Mouse (Mus musculus) limb, embryonic 14.5 days (tissue): ENCODE data around the gene Rab25. TPM values are rescaled to one million over a fixed set of nuclear protein-coding genes. Genes with fewer than 3 reads are reported as not detected.

Experiments used
- ATAC-seq: fragments of 200-750 bp; cut with Nextera tagmentation; 2 replicates; pipeline ENCODE4 v1.8.0; 2017; ENCODE audit warnings: low read depth, moderate number of reproducible peaks, moderate TSS enrichment; ENCODE audit not compliant: low FRiP score
- DNase-seq: peaks from one replicate; pipeline ENCODE4 v3.0.0-alpha.2; 2015; ENCODE audit warnings: low spot score
- H3K27ac ChIP-seq: fragments of 300-500 bp; sonication (generic); replicated peaks from 2 replicates; pipeline ENCODE4 v1.5.1; 2014; ENCODE audit warnings: low read depth, mild to moderate bottlenecking, low read length, moderate library complexity, mixed read lengths
- H3K27me3 ChIP-seq: fragments of 300-500 bp; sonication (generic); 2 replicates; pipeline ENCODE4 v1.6.1; 2014; ENCODE audit warnings: low read length, mixed read lengths; ENCODE audit not compliant: control insufficient read depth, insufficient read depth
- H3K36me3 ChIP-seq: fragments of 300-500 bp; sonication (generic); 2 replicates; pipeline ENCODE4 v1.6.1; 2014; ENCODE audit warnings: mild to moderate bottlenecking, low read length, moderate library complexity, mixed read lengths; ENCODE audit not compliant: control insufficient read depth, insufficient read depth
- H3K4me1 ChIP-seq: fragments of 300-500 bp; sonication (generic); 2 replicates; pipeline ENCODE4 v1.6.1; 2014; ENCODE audit warnings: antibody characterized with exemption, low read length, mixed read lengths; ENCODE audit not compliant: control insufficient read depth, insufficient read depth
- H3K4me2 ChIP-seq: fragments of 300-500 bp; sonication (generic); replicated peaks from 2 replicates; pipeline ENCODE4 v1.6.1; 2014; ENCODE audit warnings: low read depth, mild to moderate bottlenecking, low read length, moderate library complexity; ENCODE audit not compliant: severe bottlenecking
- H3K4me3 ChIP-seq: fragments of 300-500 bp; sonication (generic); replicated peaks from 2 replicates; pipeline ENCODE4 v1.5.1; 2014; ENCODE audit warnings: low read length
- H3K9ac ChIP-seq: fragments of 300-500 bp; sonication (generic); 2 replicates; pipeline ENCODE4 v1.6.1; 2014; ENCODE audit warnings: mild to moderate bottlenecking, low read depth, low read length, moderate library complexity; ENCODE audit not compliant: severe bottlenecking
- H3K9me3 ChIP-seq: fragments of 300-500 bp; sonication (generic); 2 replicates; pipeline ENCODE4 v1.6.1; 2016; ENCODE audit warnings: low read length; ENCODE audit not compliant: control insufficient read depth
- POLR2A ChIP-seq: fragments of 200-500 bp; IDR thresholded peaks from 2 replicates; pipeline ENCODE4 v1.8.0; 2012; ENCODE audit warnings: inconsistent platforms, mild to moderate bottlenecking, moderate library complexity, borderline replicate concordance; ENCODE audit not compliant: insufficient read depth, insufficient read length; ENCODE audit errors: extremely low read depth
- WGBS: fragments of 180-500 bp; shearing (Covaris S2); extraction: QIAGEN DNeasy Blood & Tissue Kit; methylation state at CpG from one replicate; pipeline ENCODE4 v1.1.7; 2014; 5-methylcytosine and 5-hydroxymethylcytosine counted together
- polyA plus RNA-seq, 2 experiments: library from polyadenylated mRNA; depleted of rRNA in 1 of 2; stranded (reverse) in 1 of 2; unstranded in 1 of 2; fragments of >200 nt; fragmentation: Nextera tagmentation in 1 of 2; extraction: Ambion mirVana in 1 of 2; gene quantifications; 2 replicates each; pipeline versions ENCODE4 v1.2.1 to v1.2.3; 2012 to 2014

The Rab25 gene
- polyA plus RNA-seq, 2 experiments: 35.0 to 70.4 TPM

- H3K27ac ChIP-seq: no peak overlapping the region
- H3K36me3 ChIP-seq: peaks cover 22% of the 10 kb centered on the region
- no peaks in the 10 kb centered on the region for H3K4me1 ChIP-seq
- H3K4me2 ChIP-seq: no peak overlapping the region
- DNase-seq: no peak
- H3K27me3 ChIP-seq: no peaks in the 10 kb centered on the region
- TF ChIP-seq POLR2A: no peak
- no peak overlapping the region for H3K4me3 ChIP-seq
- 85% methylated on average over 6 of the region's 6 CpGs for WGBS
- H3K9me3 ChIP-seq: no peaks in the 10 kb centered on the region
- H3K9ac ChIP-seq: no peak overlapping the region
- no peak for ATAC-seq
These were observed 26.9 kb downstream of the Rab25 start for GRCm38 (mm10) chr3:88521156-88521555.

DNA sequence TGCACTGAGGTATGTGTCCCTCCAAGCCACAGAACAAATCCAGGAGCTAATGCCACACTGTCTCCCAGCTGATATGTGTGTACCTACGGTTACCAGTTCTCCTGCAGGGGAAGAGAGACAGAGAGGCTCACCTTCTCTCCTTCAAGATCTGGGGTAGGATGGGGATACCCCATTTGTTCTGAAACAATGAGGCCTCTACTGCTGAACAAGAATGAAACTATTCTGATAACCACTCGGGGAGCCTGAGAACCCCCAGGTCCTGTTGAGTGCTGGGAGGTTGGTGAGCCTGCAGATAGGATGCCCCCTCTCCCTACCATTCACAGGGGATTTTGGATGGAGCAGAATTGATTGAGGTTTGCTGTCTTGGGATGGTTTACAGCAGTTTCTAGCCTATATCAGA is 28.0 kb downstream of the Rab25 start:
- Histone ChIP-seq H3K9ac (no peak overlapping the region), H3K27ac (no peak overlapping the region), H3K4me2 (no peak overlapping the region), H3K4me3 (no peak overlapping the region), H3K9me3 (no peaks in the 10 kb centered on the region), H3K4me1 (no peaks in the 10 kb centered on the region), H3K36me3 (peaks cover 18% of the 10 kb centered on the region), H3K27me3 (no peaks in the 10 kb centered on the region)
- TF ChIP-seq POLR2A: no peak
- ATAC-seq (no peak), DNase-seq (no peak)
- 76% methylated on average over 2 of the region's 2 CpGs for WGBS

- ATAC-seq (no peak), DNase-seq (no peak)
- no peak for TF ChIP-seq POLR2A
- no peak overlapping the region for H3K27ac ChIP-seq
- H3K9me3 ChIP-seq: no peaks in the 10 kb centered on the region
- H3K4me1 ChIP-seq: peaks cover 15% of the 10 kb centered on the region
- H3K27me3 ChIP-seq: no peaks in the 10 kb centered on the region
- H3K9ac ChIP-seq: no peak overlapping the region
- no peak overlapping the region for H3K4me2 ChIP-seq
- WGBS: 67% methylated on average over 4 of the region's 4 CpGs
- no peak overlapping the region for H3K4me3 ChIP-seq
- peaks cover 5% of the 10 kb centered on the region; the same call in 1 of the 2 replicates for H3K36me3 ChIP-seq
These were observed 29.7 kb downstream of the Rab25 start for GRCm38 (mm10) chr3:88518411-88518810.

GRCm38 (mm10) chr3:88516407-88516806 is 31.7 kb downstream of the Rab25 start:
- ATAC-seq (no peak), DNase-seq (no peak)
- no peak overlapping the region for H3K9ac ChIP-seq
- no peaks in the 10 kb centered on the region for H3K36me3 ChIP-seq
- H3K4me2 ChIP-seq: no peak overlapping the region
- peaks cover 35% of the 10 kb centered on the region for H3K4me1 ChIP-seq
- no peak for TF ChIP-seq POLR2A
- H3K27me3 ChIP-seq: no peaks in the 10 kb centered on the region
- H3K27ac ChIP-seq: no peak overlapping the region
- 75% methylated on average over 2 of the region's 2 CpGs for WGBS
- H3K9me3 ChIP-seq: no peaks in the 10 kb centered on the region
- H3K4me3 ChIP-seq: no peak overlapping the region

DNA sequence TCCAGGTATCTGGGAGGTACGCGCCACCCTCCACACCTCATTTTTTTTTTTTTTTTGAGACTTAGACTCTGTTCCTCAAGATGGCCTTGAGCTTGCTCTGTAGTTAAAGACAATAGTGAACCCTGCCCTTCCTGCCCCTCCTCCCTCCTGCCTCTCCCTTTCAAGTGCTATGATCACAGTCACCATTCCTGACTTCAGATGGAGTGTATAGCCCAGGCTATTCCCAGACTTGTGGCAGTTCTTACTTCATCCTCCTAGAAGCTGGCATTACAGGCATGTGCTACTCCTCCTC is 33.1 kb downstream of the Rab25 start:
- DNase-seq: no peak
- no peak for TF ChIP-seq POLR2A
- H3K4me2 ChIP-seq: no peak overlapping the region
- H3K27me3 ChIP-seq: no peaks in the 10 kb centered on the region
- H3K36me3 ChIP-seq: no peaks in the 10 kb centered on the region
- WGBS: 95% methylated on average over 2 of the region's 2 CpGs
- peaks cover 45% of the 10 kb centered on the region for H3K4me1 ChIP-seq
- H3K9me3 ChIP-seq: no peaks in the 10 kb centered on the region
- no peak overlapping the region for H3K4me3 ChIP-seq
- no peak overlapping the region for H3K27ac ChIP-seq
- no peak overlapping the region for H3K9ac ChIP-seq
- ATAC-seq: no peak

- DNase-seq (no peak), ATAC-seq (no peak)
- no peaks in the 10 kb centered on the region for H3K36me3 ChIP-seq
- no peaks in the 10 kb centered on the region for H3K27me3 ChIP-seq
- H3K4me2 ChIP-seq: no peak overlapping the region
- no peak overlapping the region for H3K9ac ChIP-seq
- 68% methylated on average over 10 of the region's 10 CpGs for WGBS
- H3K4me3 ChIP-seq: no peak overlapping the region
- no peak for TF ChIP-seq POLR2A
- no peaks in the 10 kb centered on the region for H3K9me3 ChIP-seq
- peak overlapping the region; percentile 77 for H3K27ac ChIP-seq
- peaks cover 48% of the 10 kb centered on the region for H3K4me1 ChIP-seq
These were observed 33.6 kb downstream of the Rab25 start for GRCm38 (mm10) chr3:88514231-88515094.
